Mouse (Mus musculus): ENCODE measurements around the gene Radil.
A peak's percentile ranks its signal among the peaks of the same experiment; 100 is the strongest.

Radil gene

GRCm38 (mm10) chr5:142550706-142551652, at the start of gene Radil:
Radil (minus strand) TSS chr5:142551098.
- peak; percentile 94 for DNase-seq

GRCm38 (mm10) chr5:142597648-142598390, 46.9 kb upstream of the Radil start:
- DNase-seq = peak; percentile 43

- DNase-seq = no peak
These were observed 45.8 kb upstream of the Radil start for GRCm38 (mm10) chr5:142596723-142597122.

GRCm38 (mm10) chr5:142595698-142596097, 44.8 kb upstream of the Radil start:
- DNase-seq = no peak

- no peak for DNase-seq
These were observed 40.2 kb upstream of the Radil start for GRCm38 (mm10) chr5:142590953-142591616.

- no peak for DNase-seq
These were observed 32.8 kb upstream of the Radil start for GRCm38 (mm10) chr5:142583616-142584126.

GRCm38 (mm10) chr5:142581517-142581916, 30.6 kb upstream of the Radil start:
- peak; percentile 53 for DNase-seq

DNA sequence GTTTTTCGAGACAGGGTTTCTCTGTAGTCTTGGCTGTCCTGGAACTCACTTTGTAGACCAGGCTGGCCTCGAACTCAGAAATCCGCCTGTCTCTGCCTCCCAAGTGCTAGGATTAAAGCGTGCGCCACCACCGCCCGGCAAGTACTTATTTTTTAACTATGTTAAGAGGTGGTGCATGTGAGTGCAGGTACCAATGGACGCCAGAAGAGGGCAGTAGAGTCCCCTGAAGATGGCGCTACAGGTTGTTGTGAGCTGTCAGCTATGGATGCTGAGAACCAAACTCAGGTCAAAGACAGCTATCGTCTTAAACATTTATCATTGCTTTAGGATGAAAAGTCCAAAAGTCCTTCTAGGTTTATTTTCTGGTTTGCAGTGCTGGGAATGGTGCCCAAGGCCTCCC, 27.3 kb upstream of the Radil start:
- no peak for DNase-seq

- no peak for DNase-seq
These were observed 25.9 kb upstream of the Radil start for GRCm38 (mm10) chr5:142576832-142577231.

- DNase-seq = no peak
These were observed 23.6 kb upstream of the Radil start for GRCm38 (mm10) chr5:142574323-142575057.

DNA sequence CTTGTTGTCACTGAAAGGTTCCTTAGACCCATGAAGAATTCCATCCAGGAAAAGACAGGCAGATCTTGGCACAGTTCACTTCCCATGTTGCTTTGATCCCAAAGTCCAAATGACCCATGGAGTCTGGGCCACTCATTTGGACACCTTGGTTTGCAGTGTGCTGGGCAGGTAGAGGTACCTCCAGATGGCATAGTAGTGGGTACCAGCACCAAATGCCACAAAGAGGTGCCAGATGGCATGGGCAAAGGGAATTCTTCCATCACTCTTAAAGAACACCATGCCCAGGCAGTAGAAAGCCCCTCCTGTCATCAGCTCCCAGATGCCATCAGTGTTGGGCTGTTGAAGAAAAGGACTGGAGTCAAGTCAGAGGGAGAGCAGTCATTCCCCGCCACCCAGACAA, 13.7 kb upstream of the Radil start:
- DNase-seq = no peak

DNA sequence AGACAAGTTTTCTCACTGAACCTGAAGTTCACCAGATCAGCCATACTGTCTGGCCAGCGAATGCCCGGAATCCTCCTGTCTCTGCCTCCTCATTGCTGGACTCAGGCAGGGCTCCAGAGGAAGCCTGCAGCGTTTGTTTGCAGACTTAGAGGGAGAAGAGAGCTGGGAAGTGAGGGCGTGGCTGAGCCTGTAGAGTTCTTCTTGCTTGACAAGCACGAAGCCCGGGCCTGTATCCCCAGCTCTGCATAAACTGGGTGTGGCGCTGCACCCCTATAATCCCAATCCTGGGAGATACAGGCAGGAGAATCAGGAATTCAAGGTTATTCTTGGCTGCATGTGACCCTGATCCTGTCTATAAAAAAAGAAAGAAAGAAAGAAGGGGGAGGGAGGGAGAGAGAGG, 9.4 kb upstream of the Radil start:
- no peak for DNase-seq

GRCm38 (mm10) chr5:142557397-142558067, 6.6 kb upstream of the Radil start:
- DNase-seq = peak; percentile 62

GRCm38 (mm10) chr5:142556721-142557120, 5.8 kb upstream of the Radil start:
- DNase-seq = no peak

- no peak for DNase-seq
These were observed 5.0 kb upstream of the Radil start for GRCm38 (mm10) chr5:142555866-142556265.

GRCm38 (mm10) chr5:142549961-142550705, 765 bp downstream of the Radil start:
- DNase-seq = peak; percentile 9

GRCm38 (mm10) chr5:142549441-142549840, 1.5 kb downstream of the Radil start:
- DNase-seq = no peak

- no peak for DNase-seq
These were observed 3.8 kb downstream of the Radil start for GRCm38 (mm10) chr5:142547066-142547465.

GRCm38 (mm10) chr5:142546344-142546743, 4.6 kb downstream of the Radil start:
- no peak for DNase-seq

DNA sequence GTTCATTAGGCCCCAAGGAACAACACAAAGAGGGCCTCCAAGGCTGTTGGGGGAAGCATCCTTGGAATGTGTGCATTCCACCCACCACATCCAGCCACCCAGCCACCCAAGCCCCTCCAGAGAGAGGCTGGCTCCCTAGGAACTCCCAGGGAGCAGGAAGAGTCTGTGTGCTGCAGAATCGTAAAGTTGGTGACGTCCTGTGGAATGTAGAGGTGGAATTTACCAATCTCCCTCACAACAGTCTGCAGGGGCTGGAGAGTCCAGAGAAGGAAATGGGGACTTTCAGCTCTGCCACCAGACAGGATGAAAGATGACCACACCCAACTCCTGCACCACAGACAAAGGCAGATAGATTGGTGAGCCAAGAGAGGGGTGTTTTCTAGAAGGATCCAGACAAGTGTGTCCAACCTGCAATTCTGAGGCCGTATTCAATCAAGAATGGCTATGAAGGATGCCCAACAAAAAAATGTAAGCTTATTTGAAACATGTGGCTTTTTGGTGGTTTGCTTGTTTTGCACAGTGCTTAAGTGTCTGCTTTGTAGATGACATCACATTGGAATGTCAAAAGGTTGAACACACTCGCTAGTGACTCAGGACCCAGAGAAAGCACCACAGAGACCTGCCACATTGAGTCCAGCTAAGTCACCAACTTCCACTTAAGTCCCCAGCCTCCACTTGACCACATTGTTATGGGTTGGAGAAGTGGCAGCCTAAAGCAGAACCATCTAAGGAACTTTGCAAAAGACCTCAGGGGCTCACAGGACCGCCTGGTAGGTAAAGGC, 5.7 kb downstream of the Radil start:
- DNase-seq = no peak
